Mouse (Mus musculus) G1E (cell line): ENCODE data around the gene Fuca1.

Experiments used
- CTCF ChIP-seq: IDR thresholded peaks from 2 replicates; pipeline ENCODE4 v1.5.1; 2012; ENCODE audit warnings: low read depth, low read length, inconsistent platforms, mixed read lengths
- GATA1 ChIP-seq: IDR thresholded peaks from 2 replicates; pipeline ENCODE4 v1.6.1; 2012; ENCODE audit warnings: borderline replicate concordance, low read length, inconsistent platforms, mixed read lengths
- GATA2 ChIP-seq: IDR thresholded peaks from 2 replicates; pipeline ENCODE4 v1.6.1; 2012; ENCODE audit warnings: low read depth, low read length, inconsistent platforms, borderline replicate concordance
- POLR2AphosphoS5 ChIP-seq: IDR thresholded peaks from 2 replicates; pipeline ENCODE4 v1.6.1; 2012; ENCODE audit warnings: low read depth, low read length, inconsistent platforms; ENCODE audit not compliant: insufficient replicate concordance
- TAL1 ChIP-seq: conservative IDR thresholded peaks from 2 replicates; pipeline ENCODE4 v1.6.1; 2012; ENCODE audit warnings: low read depth, low read length, inconsistent platforms, mixed read lengths

DNA sequence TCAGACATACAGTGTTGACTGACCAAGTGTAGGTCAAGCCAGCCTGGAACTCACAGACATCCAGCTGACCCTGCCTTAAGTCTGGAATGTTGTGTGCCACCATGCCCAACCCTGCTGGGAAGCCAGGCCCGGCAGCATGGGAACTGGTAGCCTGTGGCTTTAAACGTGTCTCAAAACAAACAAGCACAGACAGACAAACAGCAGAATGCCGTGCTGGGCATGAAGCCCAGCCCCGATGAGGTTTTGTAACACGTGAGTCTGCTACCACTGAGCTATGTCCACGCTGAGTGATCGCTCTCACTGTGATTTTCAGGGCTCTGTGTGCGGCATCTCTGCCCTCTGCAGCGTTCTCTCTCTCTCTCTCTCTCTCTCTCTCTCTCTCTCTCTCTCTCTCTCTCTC lies 35.4 kb downstream of the Fuca1 start:
- TF ChIP-seq CTCF (no peak), GATA1 (no peak), TAL1 (no peak), POLR2AphosphoS5 (no peak), GATA2 (no peak)
